Comparison of ENCODE assay signal across 10 mouse cellular contexts in the genomic region with DNA sequence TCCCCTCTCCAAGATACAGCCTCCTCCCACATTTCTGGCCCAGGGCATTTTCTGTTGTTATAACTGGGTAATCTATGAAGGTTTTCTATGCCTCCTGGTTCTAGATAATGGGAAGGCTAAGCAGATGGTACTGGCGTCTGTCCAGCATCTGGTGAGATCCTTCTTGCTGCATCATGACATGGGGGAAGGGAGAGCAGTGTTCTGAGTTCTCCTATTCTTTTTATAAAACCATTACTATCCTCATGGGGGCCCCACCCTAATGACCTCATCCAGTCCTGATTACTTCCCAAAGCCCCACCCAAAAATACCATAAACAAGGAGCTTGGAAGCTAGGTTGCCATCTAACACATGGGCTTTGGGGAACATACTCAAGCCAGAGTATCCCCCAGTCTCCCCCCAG. TPM values are rescaled to one million over a fixed set of nuclear protein-coding genes. Genes with fewer than 3 reads are reported as not detected.
DNase-seq lines count a peak whose midpoint lies in the region; ATAC-seq and TF ChIP-seq lines count a peak whose summit lies in the region.
"Had no signal": no experiment of that assay in that cellular context is flagged by ENCODE, and none has a peak within 500 bp of the region (broad histone marks: within the 10 kb centered on the region; RNA-seq: fewer than 3 reads in every experiment).

No protein-coding gene starts in this region.

- H3K36me3 ChIP-seq in heart, adult 2 months (ENCODE audit: control insufficient read depth, insufficient read depth, low read length): no peaks in the 10 kb centered on the region
- H3K36me3 ChIP-seq in heart, embryonic 12.5 days: no peaks in the 10 kb centered on the region
- no peaks in the 10 kb centered on the region for H3K36me3 ChIP-seq in midbrain, embryonic 16.5 days (ENCODE audit: control insufficient read depth, insufficient read depth, low read length)
- H3K36me3 ChIP-seq: hindbrain, embryonic 15.5 days had no signal

- no peak overlapping the region for H3K4me3 ChIP-seq in heart, adult 2 months
- no peak overlapping the region for H3K4me3 ChIP-seq in heart, embryonic 12.5 days
- no peak overlapping the region for H3K4me3 ChIP-seq in left cerebral cortex, adult 2 months
- no peak overlapping the region for H3K4me3 ChIP-seq in midbrain, embryonic 16.5 days (ENCODE audit: low read depth, low read length)
- H3K4me3 ChIP-seq: hindbrain, embryonic 15.5 days had no signal

- TF ChIP-seq EP300 in heart, adult 2 months (IDR thresholded peaks at IDR 0.05; ENCODE audit: insufficient read depth, low read depth, low read length): no peak

- TF ChIP-seq CTCF in heart, adult 2 months (IDR thresholded peaks at IDR 0.05): no peak
- no peak for TF ChIP-seq CTCF in left cerebral cortex, adult 2 months (IDR thresholded peaks at IDR 0.05)

- H3K9ac ChIP-seq in heart, adult 2 months (ENCODE audit: low read depth, low read length): no peak overlapping the region
- no peak overlapping the region for H3K9ac ChIP-seq in heart, embryonic 12.5 days
- H3K9ac ChIP-seq in midbrain, embryonic 16.5 days (ENCODE audit: low read depth, low read length): no peak overlapping the region
- H3K9ac ChIP-seq: hindbrain, embryonic 15.5 days had no signal

- no peaks in the 10 kb centered on the region for H3K9me3 ChIP-seq in heart, embryonic 12.5 days (replicated peaks)
- peaks cover 2% of the 10 kb centered on the region; the same call in 1 of the 2 replicates for H3K9me3 ChIP-seq in midbrain, embryonic 16.5 days (replicated peaks; ENCODE audit: control insufficient read depth, low read length, poor library complexity, severe bottlenecking)
- H3K9me3 ChIP-seq: hindbrain, embryonic 15.5 days had no signal

- no peaks in the 10 kb centered on the region for H3K79me2 ChIP-seq in heart, adult 2 months (replicated peaks; ENCODE audit: control insufficient read depth, insufficient read depth, low read length)

- intact Hi-C loops in heart, adult 2 months (cut with DNase I): no loop called here
- intact Hi-C loops in left cerebral cortex, adult 2 months (cut with DNase I): no loop called here

- TF ChIP-seq POLR2A in heart, adult 2 months (IDR thresholded peaks at IDR 0.05; ENCODE audit: insufficient read depth, low read depth, low read length): no peak

- WGBS in heart, adult 2 months: 39% methylated on average over 1 of the region's 1 CpGs
- whole genome bisulfite sequencing in heart, embryonic 12.5 days: 53% methylated on average over 1 of the region's 1 CpGs
- 92% methylated on average over 1 of the region's 1 CpGs for WGBS in midbrain, embryonic 16.5 days

- H3K27ac ChIP-seq in heart, adult 2 months: peak overlapping the region; percentile 73
- no peak overlapping the region for H3K27ac ChIP-seq in heart, embryonic 12.5 days (ENCODE audit: poor library complexity, severe bottlenecking)
- H3K27ac ChIP-seq in left cerebral cortex, adult 2 months: peak overlapping the region; percentile 57
- no peak overlapping the region for H3K27ac ChIP-seq in midbrain, embryonic 16.5 days (ENCODE audit: low read length)
- H3K27ac ChIP-seq: hindbrain, embryonic 15.5 days had no signal

- no peak overlapping the region for H3K4me2 ChIP-seq in heart, embryonic 12.5 days
- H3K4me2 ChIP-seq in midbrain, embryonic 16.5 days (ENCODE audit: low read length): no peak overlapping the region
- H3K4me2 ChIP-seq: hindbrain, embryonic 15.5 days had no signal

- peak; percentile 36 to 45 for DNase-seq in heart, adult 2 months
- DNase-seq in NIH3T3 (ENCODE audit: low read depth): peak; percentile 68
- DNase-seq in cerebellum, postnatal 10 days: peak; percentile 86
- peak in 1 of 2 experiments; percentile 56 for DNase-seq in left cerebral cortex, adult 2 months (ENCODE audit: extremely low spot score in 1 of 2, low spot score in 2 of 2)
- DNase-seq in thymus, postnatal 36 days: no peak
- no peak for DNase-seq in adrenal gland, postnatal 36 days
- DNase-seq: midbrain, embryonic 14.5 days had no signal

- ATAC-seq in heart, embryonic 12.5 days (ENCODE audit: insufficient number of reproducible peaks, low FRiP score): no peak
- ATAC-seq in midbrain, embryonic 16.5 days: no peak

- peaks cover 1% of the 10 kb centered on the region for H3K4me1 ChIP-seq in heart, adult 2 months (ENCODE audit: control insufficient read depth, insufficient read depth, low read length)
- H3K4me1 ChIP-seq in heart, embryonic 12.5 days (replicated peaks): no peaks in the 10 kb centered on the region
- H3K4me1 ChIP-seq in midbrain, embryonic 16.5 days (ENCODE audit: control insufficient read depth, insufficient read depth, low read length): no peaks in the 10 kb centered on the region
- H3K4me1 ChIP-seq: hindbrain, embryonic 15.5 days had no signal

- H3K27me3 ChIP-seq in heart, adult 2 months (ENCODE audit: control insufficient read depth, insufficient read depth, low read length): no peaks in the 10 kb centered on the region
- H3K27me3 ChIP-seq in heart, embryonic 12.5 days (replicated peaks): no peaks in the 10 kb centered on the region; the same call in 1 of the 2 replicates
- no peaks in the 10 kb centered on the region for H3K27me3 ChIP-seq in midbrain, embryonic 16.5 days (ENCODE audit: control insufficient read depth, insufficient read depth, low read depth, low read length)
- H3K27me3 ChIP-seq: hindbrain, embryonic 15.5 days had no signal

RNA-seq across cellular contexts. Expression of a gene that starts 18.6 kb away (rescaled TPM):
- total RNA-seq in heart, adult 2 months (2021): 100 to 1,000 TPM; 513 to 615 TPM
- polyA plus RNA-seq in heart, adult 2 months (2012; rRNA removed): 153 and 190 TPM in 2 replicates
- polyA plus RNA-seq in heart, embryonic 12.5 days (2016; fragmentation: Nextera tagmentation; extraction: Ambion mirVana): 378 and 396 TPM in 2 replicates
- 100 to 1,000 TPM; 457 to 494 TPM for total RNA-seq in left cerebral cortex, adult 2 months (2021)
- total RNA-seq in adrenal gland, postnatal 36 days (2021): 100 to 1,000 TPM; 739 to 814 TPM
- polyA plus RNA-seq in midbrain, embryonic 16.5 days (2015; fragmentation: Nextera tagmentation; extraction: Ambion mirVana): 261 and 295 TPM in 2 replicates

Comparison
In these comparisons a context has a peak if more than half of its experiments do, and no peak if none do; other contexts are left out.
1. H3K27ac ChIP-seq: peak in heart, adult 2 months (single experiment) and left cerebral cortex, adult 2 months (single experiment); none in heart, embryonic 12.5 days (single experiment) and midbrain, embryonic 16.5 days (single experiment).
2. DNase-seq: peak in heart, adult 2 months (2 of 2), NIH3T3 (single experiment) and cerebellum, postnatal 10 days (2 of 2); none in thymus, postnatal 36 days (0 of 2) and adrenal gland, postnatal 36 days (0 of 2).